Mouse (Mus musculus) brown adipose tissue, adult 24 weeks (tissue): ENCODE data around the gene Sgf29. TPM values are rescaled to one million over a fixed set of nuclear protein-coding genes. Genes with fewer than 3 reads are reported as not detected.
"Not testable (repeated sequence)": the region's sequence is repeated elsewhere in the genome, so short reads cannot be mapped to it uniquely, and the experiment has no call there.

ENCODE experiments used
- H3K27ac ChIP-seq: fragments of 200-500 bp; replicated peaks from 2 replicates; pipeline ENCODE4 v1.5.1; 2012; ENCODE audit warnings: low read depth, mild to moderate bottlenecking, low read length
- H3K4me1 ChIP-seq: fragments of 200-500 bp; 2 replicates; pipeline ENCODE4 v1.6.1; 2012; ENCODE audit warnings: low read length, mixed read lengths; ENCODE audit not compliant: control insufficient read depth, insufficient read depth, insufficient read length
- H3K4me3 ChIP-seq: fragments of 200-500 bp; 2 replicates; pipeline ENCODE4 v1.5.1; 2012; ENCODE audit warnings: low read depth, mild to moderate bottlenecking, low read length, moderate library complexity; ENCODE audit not compliant: insufficient read depth
- polyA plus RNA-seq: library from polyadenylated mRNA; stranded (reverse); fragments of >200 nt; gene quantifications from 2 replicates; pipeline ENCODE4 v1.2.4, GENCODE M21; 2012; ENCODE audit not compliant: missing spikeins, insufficient read depth, insufficient read length

Gene Sgf29
- polyA plus RNA-seq, 1 experiment, result 18.3 TPM

- Histone ChIP-seq H3K27ac (no peak overlapping the region), H3K4me3 (no peak overlapping the region), H3K4me1 (peaks cover 5% of the 10 kb centered on the region; the same call in 1 of the 2 replicates)
Measured at GRCm38 (mm10) chr7:126628111-126628510, 21.0 kb upstream of the Sgf29 start.

GRCm38 (mm10) chr7:126629915-126630314 is 19.2 kb upstream of the Sgf29 start:
- H3K4me3 ChIP-seq, result no peak overlapping the region
- H3K4me1 ChIP-seq, result peaks cover 5% of the 10 kb centered on the region; the same call in 1 of the 2 replicates
- no peak overlapping the region for H3K27ac ChIP-seq

GRCm38 (mm10) chr7:126630824-126631518 is 18.1 kb upstream of the Sgf29 start, which contains the start of gene Nupr1:
Gene Nupr1 (minus strand): TSS chr7:126630861.
- peaks cover 3% of the 10 kb centered on the region; the same call in 1 of the 2 replicates for H3K4me1 ChIP-seq
- no peak within 1 kb of the TSS for H3K4me3 ChIP-seq
- no peak within 1 kb of the TSS for H3K27ac ChIP-seq

DNA sequence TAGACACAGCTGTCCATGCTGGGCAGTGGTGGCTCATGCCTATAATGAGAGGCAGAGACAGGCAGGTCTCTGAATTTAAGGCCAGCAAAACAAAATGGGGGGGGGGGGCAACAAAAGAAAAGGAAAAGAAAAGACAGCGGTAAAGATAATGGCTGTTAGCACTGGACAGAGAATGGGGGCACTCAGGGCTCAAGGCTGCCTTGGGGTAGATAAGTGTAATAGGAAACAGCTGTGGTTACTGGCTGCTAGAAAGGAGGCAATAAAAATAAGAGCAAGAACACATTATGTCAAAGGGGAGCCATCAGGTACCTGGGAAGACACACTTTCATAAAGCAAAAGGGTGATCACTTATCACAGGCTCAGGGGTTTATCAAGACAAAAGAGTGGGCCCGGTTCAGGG is 16.6 kb upstream of the Sgf29 start:
- Histone ChIP-seq H3K4me1 (no peaks in the 10 kb centered on the region), H3K4me3 (no peak overlapping the region), H3K27ac (no peak overlapping the region)

- Histone ChIP-seq H3K4me3 (no peak overlapping the region), H3K27ac (no peak overlapping the region), H3K4me1 (no peaks in the 10 kb centered on the region)
Measured at GRCm38 (mm10) chr7:126635375-126635774, 13.7 kb upstream of the Sgf29 start.

DNA sequence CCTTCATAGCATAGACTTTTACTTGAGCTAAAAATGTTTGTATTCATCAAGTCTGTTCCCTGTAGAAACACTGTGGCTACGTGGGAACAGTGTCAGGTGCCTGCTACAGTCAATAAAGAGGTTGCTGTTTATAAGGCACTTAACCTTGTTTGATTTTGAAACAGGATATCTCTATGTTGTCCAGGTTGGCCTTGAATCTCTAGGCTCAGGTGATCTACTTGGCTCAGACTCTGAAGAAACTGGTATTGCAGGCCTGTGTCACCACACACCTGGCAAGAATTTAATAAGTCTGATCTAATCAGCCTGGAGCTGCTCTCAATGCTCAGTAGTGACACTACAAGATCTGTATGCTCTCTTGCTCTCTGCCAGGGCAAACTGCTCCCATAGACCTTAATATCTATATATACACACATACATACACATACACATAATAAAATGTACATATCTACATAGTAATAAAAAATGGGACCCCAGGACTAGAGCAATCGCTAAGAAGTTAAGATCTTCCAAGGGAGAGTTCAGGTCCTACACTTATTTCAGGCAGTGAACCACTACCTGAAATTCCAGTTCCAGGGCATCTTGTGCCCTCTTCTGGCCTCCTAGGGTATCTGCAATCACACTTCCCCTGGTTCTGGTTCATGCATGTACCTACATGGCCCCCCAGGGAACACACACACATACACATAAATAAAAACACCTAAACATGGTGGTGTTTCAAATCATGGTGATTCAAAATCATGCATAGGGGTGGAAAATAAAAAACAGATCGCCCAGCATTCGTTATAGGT is 12.2 kb upstream of the Sgf29 start:
- Histone ChIP-seq H3K4me1 (no peaks in the 10 kb centered on the region), H3K27ac (no peak overlapping the region), H3K4me3 (no peak overlapping the region)

GRCm38 (mm10) chr7:126642545-126643243 is 6.4 kb upstream of the Sgf29 start:
- Histone ChIP-seq H3K27ac (no peak overlapping the region), H3K4me1 (peaks cover 8% of the 10 kb centered on the region; the same call in 1 of the 2 replicates), H3K4me3 (no peak overlapping the region)

GRCm38 (mm10) chr7:126643244-126643617 is 5.9 kb upstream of the Sgf29 start:
- H3K27ac ChIP-seq, H3K4me3 ChIP-seq, H3K4me1 ChIP-seq: not testable (repeated sequence)

DNA sequence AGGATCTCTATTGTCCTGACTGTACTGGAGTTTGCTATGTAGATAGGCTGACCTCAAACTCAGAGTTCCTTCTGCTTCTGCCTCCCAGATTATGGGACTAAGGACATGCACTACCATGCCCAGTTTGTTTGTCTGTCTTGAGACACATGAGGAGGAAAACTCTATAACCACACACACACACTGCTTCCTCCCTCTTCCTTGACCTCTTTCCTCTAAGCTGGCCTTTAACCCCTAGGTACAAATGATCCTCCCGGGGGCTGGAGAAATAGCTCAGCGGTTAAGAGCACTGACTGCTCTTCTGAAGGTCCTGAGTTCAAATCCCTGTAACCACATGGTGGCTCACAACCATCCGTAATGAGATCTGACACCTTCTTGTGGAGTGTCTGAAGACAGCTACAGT is 4.8 kb upstream of the Sgf29 start:
- H3K4me1 ChIP-seq, result peaks cover 8% of the 10 kb centered on the region; the same call in 1 of the 2 replicates
- no peak overlapping the region for H3K4me3 ChIP-seq
- H3K27ac ChIP-seq, result peak overlapping the region; percentile 77

DNA sequence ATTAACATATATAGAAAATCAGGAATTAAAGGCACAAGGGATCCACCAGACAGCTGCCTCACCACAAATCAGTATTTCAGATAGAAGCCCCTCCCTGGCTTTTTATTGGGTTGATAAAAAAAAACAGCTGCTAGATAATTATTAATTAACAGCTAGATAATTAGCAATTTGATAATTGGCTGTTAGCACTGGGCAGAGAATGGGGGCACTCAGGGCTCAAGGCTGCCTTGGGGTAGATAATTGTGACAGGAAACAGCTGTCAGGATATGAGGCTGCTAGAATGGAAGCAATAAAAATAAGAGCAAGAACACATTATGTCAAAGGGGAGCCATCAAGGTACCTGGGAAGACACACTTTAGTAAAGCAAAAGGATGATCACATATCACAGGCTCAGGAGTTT is 4.2 kb upstream of the Sgf29 start:
- Histone ChIP-seq H3K4me1 (peaks cover 8% of the 10 kb centered on the region; the same call in 1 of the 2 replicates), H3K27ac (peak overlapping the region; percentile 93), H3K4me3 (no peak overlapping the region)

GRCm38 (mm10) chr7:126645708-126646107 is 3.4 kb upstream of the Sgf29 start:
- no peak overlapping the region for H3K4me3 ChIP-seq
- peaks cover 8% of the 10 kb centered on the region; the same call in 1 of the 2 replicates for H3K4me1 ChIP-seq
- H3K27ac ChIP-seq, result peak overlapping the region; percentile 96

- Histone ChIP-seq H3K4me3 (no peak overlapping the region), H3K27ac (no peak overlapping the region), H3K4me1 (peaks cover 11% of the 10 kb centered on the region; the same call in 1 of the 2 replicates)
Measured at GRCm38 (mm10) chr7:126648486-126648885, 623 bp upstream of the Sgf29 start.

- peaks cover 20% of the 10 kb centered on the region for H3K4me1 ChIP-seq
- H3K27ac ChIP-seq, result 0 out of 2 replicates have a peak overlapping the region, but pooled peaks have one; percentile 15
- no peak overlapping the region for H3K4me3 ChIP-seq
Measured at GRCm38 (mm10) chr7:126650852-126651251, 1.7 kb downstream of the Sgf29 start.

DNA sequence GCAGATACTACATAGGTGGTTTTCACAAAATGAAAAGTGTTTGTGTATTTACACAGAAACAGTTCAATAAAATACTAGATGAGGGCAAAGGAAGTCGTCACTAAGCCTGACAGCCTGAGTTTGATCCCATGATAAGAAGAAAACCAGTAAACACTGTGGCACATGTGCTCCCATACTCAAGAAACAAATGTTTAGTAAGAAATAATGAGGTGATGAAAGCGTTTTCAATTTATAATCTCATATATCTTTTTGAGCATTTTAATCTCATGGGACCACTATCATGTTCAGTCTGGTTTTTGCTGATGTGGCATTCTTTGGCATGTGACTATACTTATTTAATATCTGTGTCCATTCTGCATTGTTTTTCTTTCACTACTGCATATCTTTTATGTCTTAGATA is 4.9 kb downstream of the Sgf29 start:
- H3K4me3 ChIP-seq, result no peak overlapping the region
- H3K4me1 ChIP-seq, result peaks cover 14% of the 10 kb centered on the region
- no peak overlapping the region for H3K27ac ChIP-seq

GRCm38 (mm10) chr7:126655695-126656094 is 6.6 kb downstream of the Sgf29 start:
- H3K4me3 ChIP-seq, result no peak overlapping the region
- 0 out of 2 replicates have a peak overlapping the region, but pooled peaks have one; percentile 54 for H3K27ac ChIP-seq
- H3K4me1 ChIP-seq, result peaks cover 14% of the 10 kb centered on the region
